Mouse (Mus musculus) liver, postnatal 0 days (tissue): ENCODE results near the gene Fam234a.

ENCODE experiments used
- CTCF ChIP-seq: sonication (generic); IDR thresholded peaks from 2 replicates; pipeline ENCODE4 v1.5.1; 2016; ENCODE audit warnings: antibody characterized with exemption, low read depth
- EP300 ChIP-seq: IDR thresholded peaks from 2 replicates; pipeline ENCODE4 v1.6.1; 2016; ENCODE audit warnings: antibody characterized with exemption, low read depth, mild to moderate bottlenecking

DNA sequence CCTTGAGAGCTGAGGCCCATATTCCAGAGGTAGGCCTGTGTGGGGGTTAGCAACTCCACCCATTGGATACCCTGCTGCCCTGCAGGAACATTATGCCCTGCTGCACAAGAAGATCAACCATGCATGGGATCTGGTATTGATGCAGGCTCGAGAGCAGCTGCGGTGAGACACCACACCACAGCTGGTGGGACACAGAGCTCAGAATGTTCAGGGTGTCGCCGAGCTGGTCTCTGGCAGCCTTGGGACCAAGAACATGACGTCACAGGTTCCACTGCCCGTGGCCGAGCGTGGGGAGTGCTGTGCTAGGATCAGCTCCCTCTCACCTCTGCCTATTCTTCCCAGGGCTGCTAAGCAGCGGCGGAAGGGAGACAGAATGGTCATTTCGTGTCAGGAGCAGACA, 39.3 kb downstream of the Fam234a start:
- TF ChIP-seq EP300 (no peak), CTCF (no peak)
